Mouse (Mus musculus): Measurements from ENCODE around the gene Als2.

Gene Als2

GRCm38 (mm10) chr1:59212076-59212779 lies 24.8 kb downstream of the Als2 start:
- no peak for DNase-seq (ENCODE audit: low spot score)

DNA sequence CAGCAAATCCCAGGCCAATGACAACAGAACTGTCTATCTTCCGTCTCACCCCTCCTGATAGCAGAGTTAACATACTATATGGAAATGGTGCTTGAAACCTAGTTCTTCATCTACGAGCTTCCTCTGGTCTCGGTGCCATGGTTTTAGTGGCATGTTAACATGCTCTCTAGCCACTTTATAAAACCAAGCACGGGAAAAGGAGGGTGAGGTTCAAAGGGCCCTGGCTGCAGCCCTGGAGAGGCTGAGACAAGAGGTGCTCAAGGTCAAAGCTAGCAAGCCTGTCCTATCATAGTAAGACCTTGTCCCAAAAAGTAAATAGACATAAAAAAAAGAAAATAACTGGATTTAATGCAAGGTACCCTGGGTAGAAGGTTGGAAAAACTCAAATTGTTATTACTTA lies 25.4 kb downstream of the Als2 start:
- no peak for DNase-seq (ENCODE audit: low spot score)

DNA sequence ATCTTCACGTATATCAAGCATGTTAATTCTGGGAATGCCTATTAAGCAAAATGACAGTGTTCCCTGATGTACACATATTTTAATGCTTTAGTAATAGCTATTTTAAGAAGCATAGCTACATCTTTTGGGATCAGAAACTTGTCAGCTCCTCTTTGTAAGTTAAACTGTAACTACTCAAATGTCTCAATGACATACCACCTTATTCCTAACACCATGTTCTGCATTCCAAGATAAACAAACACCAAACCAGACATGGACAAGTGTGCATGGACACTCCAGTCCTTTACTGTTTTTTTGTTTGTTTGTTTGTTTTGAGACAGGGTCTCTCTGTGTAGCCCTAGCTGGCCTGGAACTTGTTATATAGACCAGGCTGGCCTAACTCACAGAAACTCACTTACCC lies 28.7 kb downstream of the Als2 start:
- DNase-seq (ENCODE audit: low spot score): no peak

DNA sequence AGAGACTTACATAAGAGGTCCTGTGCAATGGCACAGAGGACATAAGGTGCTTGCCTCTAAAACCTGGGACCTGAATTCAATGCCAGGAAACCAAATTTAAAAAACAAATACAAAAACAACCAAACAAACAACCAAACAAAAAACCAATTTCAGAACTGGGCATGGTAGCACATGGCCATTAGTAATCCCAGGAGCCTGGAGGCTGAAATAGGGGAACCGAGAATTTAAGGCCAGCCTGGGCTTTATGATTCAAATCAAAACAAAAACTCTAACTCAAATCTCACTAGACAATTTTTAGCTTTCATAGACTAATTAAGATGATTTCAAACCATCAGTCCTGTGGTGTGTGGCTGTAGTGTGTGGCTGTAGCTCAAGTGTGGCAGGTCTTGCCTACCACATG lies 32.5 kb downstream of the Als2 start:
- no peak for DNase-seq (ENCODE audit: low spot score)

- no peak for DNase-seq (ENCODE audit: low spot score)
Measured at GRCm38 (mm10) chr1:59202367-59202766, 34.7 kb downstream of the Als2 start.

DNA sequence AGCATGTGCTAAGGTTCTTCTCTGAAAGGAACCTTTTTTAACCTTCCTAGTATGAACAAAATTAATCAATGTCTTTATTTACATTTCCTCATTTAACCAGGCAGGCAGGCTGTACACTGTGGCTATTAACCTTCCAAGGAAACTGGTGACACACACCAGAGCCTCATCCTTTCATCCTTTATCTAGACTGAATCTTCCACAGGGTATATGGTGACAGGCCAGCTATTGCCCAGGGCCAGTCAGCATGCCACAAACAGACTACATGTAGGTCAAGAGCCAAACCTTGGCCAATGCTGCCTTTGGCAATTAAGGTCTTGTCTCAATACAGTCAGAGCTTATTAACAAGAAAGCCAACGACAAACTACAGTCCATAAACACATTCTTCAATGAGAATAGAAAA lies 35.5 kb downstream of the Als2 start:
- no peak for DNase-seq (ENCODE audit: low spot score)

DNA sequence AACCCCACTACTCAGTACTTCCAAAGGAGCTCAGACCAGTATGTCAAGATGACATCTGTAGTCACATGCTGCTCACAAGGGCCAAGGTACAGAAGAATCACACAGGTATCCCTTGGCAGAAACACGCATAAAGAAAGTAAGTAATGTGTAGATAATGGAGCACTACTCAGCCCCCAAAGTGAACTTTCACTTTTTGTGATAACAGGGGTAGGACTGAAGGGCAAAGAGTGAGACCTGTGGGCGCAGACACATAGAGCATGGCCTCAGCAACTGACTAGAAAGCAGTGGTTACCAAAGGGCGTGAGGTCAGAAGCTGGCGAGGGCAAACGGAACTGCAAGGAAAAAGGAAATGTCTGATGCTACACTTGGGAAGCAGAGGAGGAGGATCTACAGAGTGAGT lies 36.1 kb downstream of the Als2 start:
- no peak for DNase-seq (ENCODE audit: low spot score)

- DNase-seq (ENCODE audit: low spot score): no peak
Measured at GRCm38 (mm10) chr1:59194979-59195378, 42.1 kb downstream of the Als2 start.

GRCm38 (mm10) chr1:59187786-59188185 lies 49.2 kb downstream of the Als2 start:
- DNase-seq (ENCODE audit: low spot score): no peak

GRCm38 (mm10) chr1:59186317-59186716 lies 50.7 kb downstream of the Als2 start:
- no peak for DNase-seq (ENCODE audit: low spot score)

DNA sequence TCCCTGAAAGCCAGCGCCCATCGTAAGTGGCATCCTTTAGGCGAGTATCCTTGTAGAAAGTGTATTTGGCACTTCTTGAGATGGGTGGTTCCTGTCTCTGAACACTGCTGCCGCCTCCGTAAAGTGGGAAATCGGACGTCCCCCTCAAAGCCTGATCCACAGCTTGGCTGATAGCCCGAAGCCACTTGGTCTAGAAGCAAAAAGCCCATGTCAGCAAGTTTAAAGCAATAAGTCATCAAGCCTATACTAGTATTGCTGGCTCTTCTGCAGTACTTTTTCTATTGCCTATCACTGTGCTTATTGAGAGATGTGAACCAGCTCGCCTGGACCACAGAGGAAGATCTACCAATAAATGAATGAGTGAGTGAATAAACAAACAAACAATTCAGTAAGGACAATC lies 51.6 kb downstream of the Als2 start:
- DNase-seq (ENCODE audit: low spot score): no peak

- DNase-seq (ENCODE audit: low spot score): no peak
Measured at GRCm38 (mm10) chr1:59183045-59183444, 54.0 kb downstream of the Als2 start.

- no peak for DNase-seq (ENCODE audit: low spot score)
Measured at GRCm38 (mm10) chr1:59182373-59182772, 54.7 kb downstream of the Als2 start.

DNA sequence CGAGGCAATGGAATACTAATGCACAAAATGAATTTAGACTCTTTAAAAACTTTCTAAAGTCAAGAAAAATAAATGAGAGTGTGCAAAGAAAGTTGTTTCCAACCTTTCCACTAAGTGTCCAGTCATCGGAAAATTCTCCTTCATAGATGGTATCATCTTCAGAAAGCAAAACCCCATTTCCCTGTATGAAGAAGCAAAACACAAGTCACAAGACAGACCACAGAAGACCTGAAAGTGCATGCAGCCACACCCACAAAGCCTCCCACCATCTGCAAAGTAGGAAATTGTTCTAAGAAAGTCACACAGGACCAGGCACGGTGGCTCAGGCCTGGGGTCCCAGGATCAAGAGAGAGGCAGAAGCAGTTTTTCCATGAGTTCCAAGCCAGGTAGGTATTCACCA lies 57.0 kb downstream of the Als2 start:
- DNase-seq (ENCODE audit: low spot score): no peak

GRCm38 (mm10) chr1:59178401-59178800 lies 58.6 kb downstream of the Als2 start:
- no peak for DNase-seq (ENCODE audit: low spot score)

- no peak for DNase-seq (ENCODE audit: low spot score)
Measured at GRCm38 (mm10) chr1:59174514-59175373, 62.3 kb downstream of the Als2 start.

GRCm38 (mm10) chr1:59173023-59173422 lies 64.0 kb downstream of the Als2 start:
- no peak for DNase-seq (ENCODE audit: low spot score)

- no peak for DNase-seq (ENCODE audit: low spot score)
Measured at GRCm38 (mm10) chr1:59171875-59172274, 65.2 kb downstream of the Als2 start.

GRCm38 (mm10) chr1:59170290-59170689 lies 66.7 kb downstream of the Als2 start:
- DNase-seq (ENCODE audit: low spot score): no peak

GRCm38 (mm10) chr1:59169586-59169985 lies 67.4 kb downstream of the Als2 start:
- no peak for DNase-seq (ENCODE audit: low spot score)

DNA sequence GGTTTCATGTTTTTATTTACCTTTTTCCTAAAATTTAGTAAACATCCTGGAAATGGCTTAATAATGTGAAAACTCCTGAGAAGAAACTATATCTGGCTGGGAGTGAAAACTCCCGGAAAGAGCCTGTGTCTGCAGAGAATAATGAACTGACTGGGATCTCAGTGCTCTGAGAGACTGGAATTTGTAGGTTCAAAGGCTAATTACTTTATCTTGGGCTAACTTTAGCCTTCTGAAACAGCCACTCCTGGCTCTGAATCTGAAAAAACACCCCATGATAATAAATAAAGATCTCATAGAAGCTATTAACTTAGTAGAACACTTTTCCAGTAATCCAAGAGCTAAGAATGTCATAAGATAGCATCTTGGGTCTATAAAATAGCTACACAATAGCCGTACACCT lies 68.5 kb downstream of the Als2 start:
- no peak for DNase-seq (ENCODE audit: low spot score)

DNA sequence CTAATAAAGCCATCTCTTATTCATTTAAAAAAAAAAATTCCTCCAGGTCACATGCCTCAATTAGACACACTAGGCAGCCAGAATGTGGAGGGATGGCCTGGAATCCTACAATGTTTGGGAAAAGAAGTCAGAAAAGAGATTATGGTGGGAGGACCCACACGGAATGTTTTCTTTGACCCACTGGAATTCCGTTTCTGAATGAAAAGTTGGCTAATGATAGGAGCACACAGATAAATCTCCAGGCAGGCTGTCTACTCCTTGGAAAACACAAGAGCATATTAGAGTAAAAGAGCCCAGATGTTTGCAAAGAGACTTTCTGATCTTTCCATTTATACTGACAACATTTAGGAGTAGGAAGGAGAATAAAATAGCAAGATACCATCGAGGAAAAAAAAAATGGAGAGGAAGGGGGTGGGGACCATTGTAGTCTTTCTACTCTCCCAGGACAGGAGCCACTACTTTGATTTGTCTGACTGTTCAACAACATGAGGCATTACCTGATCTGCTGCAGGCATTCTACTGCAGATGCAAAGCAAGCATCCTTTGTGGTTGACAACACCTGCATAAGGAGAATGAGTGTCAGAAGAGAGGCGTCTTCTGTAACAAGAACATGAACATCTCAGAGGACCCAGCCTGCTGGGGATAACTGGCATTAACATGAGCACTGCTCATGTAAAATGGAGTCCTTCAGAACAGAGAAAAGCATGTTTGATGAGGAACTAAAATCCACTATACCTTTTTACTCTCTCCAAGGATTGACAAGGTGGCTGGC lies 69.2 kb downstream of the Als2 start:
- DNase-seq (ENCODE audit: low spot score): no peak

Measured in urinary bladder, postnatal 10 days (tissue).